Mouse (Mus musculus): Measurements from ENCODE around the gene 0610012G03Rik. TPM values are rescaled to one million over a fixed set of nuclear protein-coding genes. Genes with fewer than 3 reads are reported as not detected.

The 0610012G03Rik gene
- total RNA-seq, 2 experiments from 2014 or later: 73.1 to 74.1 TPM

Small RNAs within 50 kb of the gene (microRNA-seq; reads per million reads assigned to microRNA genes)
- 0 reads per million in 2 experiments for gene Gm26269

Other genes starting within 250 kb of the 0610012G03Rik start
- under 1 TPM in 1 of 2 experiments, not detected in 1; 0.05 TPM for gene Meltf, start 69.7 kb downstream of the 0610012G03Rik start, total RNA-seq (2021)
- gene Pigz, start 14.6 kb downstream of the 0610012G03Rik start, total RNA-seq (2021): 1 to 10 TPM; 1.7 to 2.0 TPM
- 10 to 100 TPM; 22.4 to 29.3 TPM for gene Ncbp2, start within 50 bp of the 0610012G03Rik start, total RNA-seq (2021)
- gene Senp5, start 54.8 kb upstream of the 0610012G03Rik start, total RNA-seq (2021): 10 to 100 TPM; 18.1 to 18.4 TPM
- 10 to 100 TPM; 42.4 to 42.5 TPM for gene Pak2, start 130.8 kb upstream of the 0610012G03Rik start, total RNA-seq (2021)
- gene Pigx, start 151.2 kb upstream of the 0610012G03Rik start, total RNA-seq (2021): 10 to 100 TPM; 23.9 to 26.6 TPM
- gene Cep19, start 151.3 kb upstream of the 0610012G03Rik start, total RNA-seq (2021): 10 to 100 TPM in 1 of 2 experiments, 1 to 10 TPM in 1; 9.6 to 10.6 TPM
- 1 to 10 TPM; 5.7 to 6.8 TPM for gene Nrros, start 217.1 kb upstream of the 0610012G03Rik start, total RNA-seq (2021)
- not detected for gene Bex6, start 231.3 kb upstream of the 0610012G03Rik start, total RNA-seq (2021)